Mouse (Mus musculus) neural tube, embryonic 12.5 days (tissue): ENCODE measurements at regions not wholly inside any gene's neighbourhood (a gene's known extent, or its start where the extent isn't known, plus 50 kb on each side); places are given as distances from the start of the nearest gene placed in this dataset. TPM values are rescaled to one million over a fixed set of nuclear protein-coding genes. Genes with fewer than 3 reads are reported as not detected.
"Not testable (repeated sequence)": the region's sequence is repeated elsewhere in the genome, so short reads cannot be mapped to it uniquely, and the experiment has no call there.

Source experiments
- ATAC-seq: fragments of 200-750 bp; cut with Nextera tagmentation; 2 replicates; pipeline ENCODE4 v1.8.0; 2017; ENCODE audit warnings: low read depth, mild to moderate bottlenecking, moderate TSS enrichment, moderate library complexity; ENCODE audit not compliant: low FRiP score
- H3K27ac ChIP-seq: fragments of 300-500 bp; sonication (generic); 2 replicates; pipeline ENCODE4 v1.5.1; 2016
- H3K27me3 ChIP-seq: fragments of 300-500 bp; sonication (generic); replicated peaks from 2 replicates; pipeline ENCODE4 v1.6.1; 2016; ENCODE audit warnings: mild to moderate bottlenecking
- H3K36me3 ChIP-seq: fragments of 300-500 bp; sonication (generic); 2 replicates; pipeline ENCODE4 v1.6.1; 2016; ENCODE audit warnings: mild to moderate bottlenecking
- H3K4me1 ChIP-seq: fragments of 300-500 bp; sonication (generic); 2 replicates; pipeline ENCODE4 v1.6.1; 2016
- H3K4me2 ChIP-seq: fragments of 300-500 bp; sonication (generic); replicated peaks from 2 replicates; pipeline ENCODE4 v1.6.1; 2016; ENCODE audit warnings: mild to moderate bottlenecking
- H3K4me3 ChIP-seq: fragments of 300-500 bp; sonication (generic); 2 replicates; pipeline ENCODE4 v1.5.1; 2016
- H3K9ac ChIP-seq: fragments of 300-500 bp; sonication (generic); 2 replicates; pipeline ENCODE4 v1.6.1; 2016; ENCODE audit warnings: mild to moderate bottlenecking
- H3K9me3 ChIP-seq: fragments of 300-500 bp; sonication (generic); 2 replicates; pipeline ENCODE4 v1.6.1; 2016; ENCODE audit warnings: mild to moderate bottlenecking
- WGBS: fragments of 180-500 bp; shearing (Covaris S2); methylation state at CpG from one replicate; pipeline ENCODE4 v1.1.7; 2016; 5-methylcytosine and 5-hydroxymethylcytosine counted together
- microRNA-seq: library from miRNA; unstranded; fragments of <30 nt; microRNA quantifications from one replicate; pipeline ENCODE4, GENCODE M21; 2017

DNA sequence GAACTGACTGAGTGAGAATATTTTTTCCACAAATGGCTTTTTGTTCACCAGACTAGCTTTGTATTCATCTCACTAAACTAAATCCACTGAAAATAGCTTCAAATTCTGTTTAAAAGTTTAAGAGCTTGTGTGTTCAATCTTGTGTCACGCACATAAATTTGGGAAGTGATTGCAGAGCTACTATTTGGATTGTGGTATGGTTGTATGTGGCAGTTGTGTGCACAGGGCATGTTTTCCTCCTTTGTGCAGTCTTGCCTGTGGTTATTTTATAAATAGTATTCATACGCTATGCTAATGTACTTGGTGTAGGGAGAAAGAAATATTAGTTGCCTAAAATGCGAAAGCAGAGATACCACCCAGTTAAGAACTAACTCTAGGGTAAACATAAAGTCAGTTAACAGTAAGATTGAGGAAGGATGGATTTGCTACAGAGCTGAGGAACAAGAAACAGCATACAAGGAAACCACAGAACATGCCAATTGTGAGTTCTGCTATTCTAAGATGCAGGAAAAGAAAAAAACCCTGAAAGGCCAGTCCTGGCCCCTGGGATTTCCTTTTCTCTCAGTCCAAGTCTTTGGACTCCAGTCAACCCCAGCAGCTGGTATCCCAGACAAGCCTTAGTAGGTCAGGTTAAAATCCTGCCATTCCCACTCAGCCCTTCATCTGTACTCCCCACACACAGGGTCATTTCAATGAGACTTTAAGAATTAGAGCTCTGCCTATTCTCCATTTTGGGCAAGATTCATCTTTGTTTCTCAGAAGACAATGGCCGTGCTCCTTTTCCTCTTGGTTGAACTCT is 82.4 kb upstream of the Egfr start:
- H3K4me3 ChIP-seq = no peak overlapping the region
- no peak overlapping the region for H3K27ac ChIP-seq
- H3K4me1 ChIP-seq = no peaks in the 10 kb centered on the region
- H3K4me2 ChIP-seq = no peak overlapping the region
- H3K36me3 ChIP-seq = no peaks in the 10 kb centered on the region
- no peak for ATAC-seq
- WGBS = 91% methylated on average over 4 of the region's 4 CpGs
- no peak overlapping the region for H3K9ac ChIP-seq
- no peaks in the 10 kb centered on the region for H3K9me3 ChIP-seq
- H3K27me3 ChIP-seq = no peaks in the 10 kb centered on the region

DNA sequence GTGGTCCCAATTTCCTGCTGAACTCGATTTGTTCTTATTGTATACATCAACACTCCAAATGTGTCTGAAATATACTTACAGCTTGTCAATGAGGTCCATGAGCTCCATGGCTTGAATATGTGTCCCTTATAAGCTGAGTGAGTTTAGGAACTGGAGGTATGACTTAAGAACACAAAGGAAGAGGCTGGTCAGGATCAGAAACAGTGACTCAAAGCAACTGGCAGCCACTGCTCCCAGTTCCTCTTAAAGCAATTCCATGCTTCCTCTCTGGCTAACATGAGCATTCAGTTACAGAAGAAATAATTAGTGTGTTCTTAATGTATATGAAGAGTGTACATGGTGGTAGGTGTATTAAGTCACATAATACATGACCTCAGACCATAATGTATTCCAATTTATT is 81.7 kb upstream of the Egfr start:
- Histone ChIP-seq H3K9me3 (no peaks in the 10 kb centered on the region), H3K4me3 (no peak overlapping the region), H3K9ac (no peak overlapping the region), H3K4me1 (no peaks in the 10 kb centered on the region), H3K27me3 (no peaks in the 10 kb centered on the region), H3K27ac (no peak overlapping the region), H3K36me3 (no peaks in the 10 kb centered on the region), H3K4me2 (no peak overlapping the region)
- ATAC-seq = no peak
- 74% methylated on average over 1 of the region's 1 CpGs for WGBS

GRCm38 (mm10) chr11:16675951-16676350 is 76.1 kb upstream of the Egfr start:
- 8% methylated on average over 1 of the region's 1 CpGs for WGBS
- H3K27me3 ChIP-seq, H3K9ac ChIP-seq, H3K27ac ChIP-seq, ATAC-seq, H3K4me3 ChIP-seq, H3K4me2 ChIP-seq, H3K9me3 ChIP-seq, H3K4me1 ChIP-seq, H3K36me3 ChIP-seq: not testable (repeated sequence)

DNA sequence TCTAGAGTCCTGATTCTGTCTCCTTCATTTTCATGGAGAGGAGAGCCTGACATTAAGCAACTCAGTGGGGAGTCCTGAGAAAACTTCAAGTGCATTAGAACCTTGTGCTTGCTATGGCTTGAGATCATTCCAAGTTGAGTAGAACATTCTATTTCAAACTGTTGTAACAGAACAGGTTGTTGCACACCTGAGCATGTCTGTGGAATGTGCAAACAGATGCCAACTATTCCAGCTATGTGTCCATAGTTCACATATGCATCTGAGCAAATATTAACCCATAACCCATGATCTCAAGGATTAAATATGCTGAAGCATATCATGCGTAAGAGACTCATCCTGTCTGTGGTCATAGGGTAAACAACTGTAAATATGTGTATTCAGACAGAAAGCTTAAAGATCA is 68.5 kb upstream of the Egfr start:
- H3K4me3 ChIP-seq = no peak overlapping the region
- H3K27ac ChIP-seq = no peak overlapping the region
- H3K4me1 ChIP-seq = no peaks in the 10 kb centered on the region
- ATAC-seq = no peak
- H3K36me3 ChIP-seq = no peaks in the 10 kb centered on the region
- H3K27me3 ChIP-seq = no peaks in the 10 kb centered on the region
- no peak overlapping the region for H3K4me2 ChIP-seq
- WGBS = 85% methylated on average over 1 of the region's 1 CpGs
- no peak overlapping the region for H3K9ac ChIP-seq
- H3K9me3 ChIP-seq = no peaks in the 10 kb centered on the region

DNA sequence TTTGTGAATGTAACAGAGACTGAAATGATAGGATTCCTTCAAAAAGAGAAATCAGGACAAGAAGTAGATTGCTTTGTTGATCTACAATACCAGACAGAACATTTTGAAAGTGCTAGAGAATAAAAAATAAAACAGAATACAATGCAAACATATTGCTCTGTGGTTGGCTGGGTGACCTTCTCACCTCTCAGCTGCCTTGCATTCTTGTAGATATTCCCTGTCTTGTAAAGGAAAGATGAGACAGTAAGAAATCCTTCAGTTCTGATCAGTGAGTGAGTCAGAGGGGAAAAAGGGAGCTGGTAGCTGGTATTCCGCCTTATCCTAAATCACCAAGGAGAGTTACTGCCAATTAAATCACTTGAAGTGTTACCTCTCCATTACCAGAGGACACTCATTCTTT is 56.4 kb upstream of the Egfr start:
- Histone ChIP-seq H3K36me3 (no peaks in the 10 kb centered on the region), H3K4me1 (no peaks in the 10 kb centered on the region), H3K9me3 (no peaks in the 10 kb centered on the region), H3K9ac (no peak overlapping the region), H3K4me3 (no peak overlapping the region), H3K4me2 (no peak overlapping the region), H3K27ac (no peak overlapping the region), H3K27me3 (no peaks in the 10 kb centered on the region)
- 84% methylated on average over 1 of the region's 1 CpGs for WGBS
- no peak for ATAC-seq

DNA sequence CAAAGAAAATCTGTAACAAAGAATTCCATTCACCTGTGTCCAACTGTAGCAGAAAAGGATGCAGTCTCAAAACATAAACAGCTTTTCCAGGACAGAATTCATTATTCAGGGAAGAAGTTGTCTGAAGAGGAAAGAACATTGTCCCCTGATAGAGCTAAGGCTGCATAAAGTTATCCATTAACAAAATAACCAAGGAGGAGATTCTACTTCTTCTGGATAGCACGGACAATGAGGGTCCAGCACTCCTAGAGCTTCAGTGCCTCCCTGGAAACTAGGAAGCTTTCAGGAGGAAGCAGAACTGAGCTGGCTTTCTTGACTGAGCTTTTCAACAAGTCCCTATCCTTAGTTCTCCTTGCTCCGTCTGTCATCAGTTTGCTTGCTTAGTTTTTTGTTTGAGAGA is 55.2 kb upstream of the Egfr start:
- 67% methylated on average over 2 of the region's 2 CpGs for WGBS
- ATAC-seq = no peak
- Histone ChIP-seq H3K27me3 (no peaks in the 10 kb centered on the region), H3K27ac (no peak overlapping the region), H3K9me3 (no peaks in the 10 kb centered on the region), H3K9ac (no peak overlapping the region), H3K4me3 (no peak overlapping the region), H3K4me2 (no peak overlapping the region), H3K36me3 (no peaks in the 10 kb centered on the region), H3K4me1 (no peaks in the 10 kb centered on the region)

GRCm38 (mm10) chr11:16701826-16702225 is 50.2 kb upstream of the Egfr start:
- 87% methylated on average over 4 of the region's 4 CpGs for WGBS
- H3K9me3 ChIP-seq = no peaks in the 10 kb centered on the region
- H3K9ac ChIP-seq = no peak overlapping the region
- H3K4me3 ChIP-seq = no peak overlapping the region
- no peaks in the 10 kb centered on the region for H3K36me3 ChIP-seq
- H3K4me1 ChIP-seq = no peaks in the 10 kb centered on the region
- no peak overlapping the region for H3K27ac ChIP-seq
- ATAC-seq = no peak
- no peaks in the 10 kb centered on the region for H3K27me3 ChIP-seq
- no peak overlapping the region for H3K4me2 ChIP-seq

Small RNA genes lying in the stretch of these regions (microRNA-seq; reads per million reads assigned to microRNA genes)
- not detected for gene Gm24714
